Mouse (Mus musculus) E14TG2a.4 (cell line): Measurements from ENCODE around the gene Tph2.

Source experiments
- H3K27me3 ChIP-seq: 2 replicates; pipeline ENCODE4 v1.6.1; 2014; ENCODE audit warnings: low read length, control low read depth; ENCODE audit not compliant: insufficient read depth
- H3K36me3 ChIP-seq: 2 replicates; pipeline ENCODE4 v1.6.1; 2014; ENCODE audit warnings: low read length, control low read depth; ENCODE audit not compliant: insufficient read depth
- H3K4me1 ChIP-seq: replicated peaks from 2 replicates; pipeline ENCODE4 v1.6.1; 2014; ENCODE audit warnings: low read depth, low read length, control low read depth
- H3K4me3 ChIP-seq: replicated peaks from 2 replicates; pipeline ENCODE4 v1.5.1; 2014; ENCODE audit warnings: mild to moderate bottlenecking, low read length
- H3K9me3 ChIP-seq: 2 replicates; pipeline ENCODE4 v1.6.1; 2014; ENCODE audit warnings: low read length, control low read depth
- CTCF ChIP-seq: conservative IDR thresholded peaks from 2 replicates; pipeline ENCODE4 v1.5.1; 2014; ENCODE audit warnings: low read length
- NANOG ChIP-seq: IDR thresholded peaks from 2 replicates; pipeline ENCODE4 v1.6.1; 2014; ENCODE audit warnings: borderline replicate concordance, low read length, mixed read lengths
- POU5F1 ChIP-seq: IDR thresholded peaks from 2 replicates; pipeline ENCODE4 v1.6.1; 2014; ENCODE audit warnings: low read length, borderline replicate concordance

Gene Tph2

GRCm38 (mm10) chr10:115107666-115108540 lies 76.9 kb downstream of the Tph2 start:
- TF ChIP-seq POU5F1: no peak
- no peak for TF ChIP-seq NANOG
- TF ChIP-seq CTCF: no peak
- H3K4me1 ChIP-seq: no peaks in the 10 kb centered on the region
- H3K27me3 ChIP-seq: 0 out of 2 replicates have a peak, but pooled peaks cover 4% of the 10 kb centered on the region

GRCm38 (mm10) chr10:115104175-115104574 lies 80.6 kb downstream of the Tph2 start:
- Histone ChIP-seq H3K4me1 (no peaks in the 10 kb centered on the region), H3K36me3 (no peaks in the 10 kb centered on the region), H3K9me3 (no peaks in the 10 kb centered on the region), H3K4me3 (no peak overlapping the region), H3K27me3 (0 out of 2 replicates have a peak, but pooled peaks cover 4% of the 10 kb centered on the region)
- no peak for TF ChIP-seq NANOG
- TF ChIP-seq CTCF: no peak
- no peak for TF ChIP-seq POU5F1

More at GRCm38 (mm10) chr10:115107666-115108540, 76.9 kb downstream of the Tph2 start:
- no peaks in the 10 kb centered on the region for H3K36me3 ChIP-seq
- H3K4me3 ChIP-seq: no peak overlapping the region
- no peaks in the 10 kb centered on the region for H3K9me3 ChIP-seq

- no peak overlapping the region for H3K4me3 ChIP-seq
- H3K36me3 ChIP-seq: no peaks in the 10 kb centered on the region
- no peaks in the 10 kb centered on the region for H3K4me1 ChIP-seq
- no peaks in the 10 kb centered on the region for H3K9me3 ChIP-seq
- H3K27me3 ChIP-seq: 0 out of 2 replicates have a peak, but pooled peaks cover 4% of the 10 kb centered on the region
- TF ChIP-seq CTCF (no peak), POU5F1 (no peak), NANOG (no peak)
These were observed 84.8 kb downstream of the Tph2 start for GRCm38 (mm10) chr10:115099890-115100580.

GRCm38 (mm10) chr10:115097163-115097562 lies 87.7 kb downstream of the Tph2 start:
- H3K4me1 ChIP-seq: no peaks in the 10 kb centered on the region
- peaks cover 4% of the 10 kb centered on the region; the same call in 1 of the 2 replicates for H3K27me3 ChIP-seq
- no peaks in the 10 kb centered on the region for H3K36me3 ChIP-seq
- H3K4me3 ChIP-seq: no peak overlapping the region
- TF ChIP-seq POU5F1: no peak
- TF ChIP-seq CTCF: peak; percentile 80
- no peaks in the 10 kb centered on the region for H3K9me3 ChIP-seq

GRCm38 (mm10) chr10:115096191-115096590 lies 88.6 kb downstream of the Tph2 start:
- Histone ChIP-seq H3K9me3 (no peaks in the 10 kb centered on the region), H3K4me3 (no peak overlapping the region), H3K36me3 (no peaks in the 10 kb centered on the region), H3K27me3 (peaks cover 4% of the 10 kb centered on the region; the same call in 1 of the 2 replicates), H3K4me1 (no peaks in the 10 kb centered on the region)
- TF ChIP-seq POU5F1 (no peak), CTCF (no peak), NANOG (no peak)

- no peaks in the 10 kb centered on the region for H3K36me3 ChIP-seq
- H3K4me1 ChIP-seq: no peaks in the 10 kb centered on the region
- no peaks in the 10 kb centered on the region; the same call in 1 of the 2 replicates for H3K27me3 ChIP-seq
- H3K9me3 ChIP-seq: no peaks in the 10 kb centered on the region
- TF ChIP-seq NANOG (no peak), POU5F1 (no peak), CTCF (no peak)
- no peak overlapping the region for H3K4me3 ChIP-seq
These were observed 106.6 kb downstream of the Tph2 start for GRCm38 (mm10) chr10:115078232-115078631.

- Histone ChIP-seq H3K36me3 (no peaks in the 10 kb centered on the region), H3K27me3 (no peaks in the 10 kb centered on the region), H3K4me1 (no peaks in the 10 kb centered on the region), H3K4me3 (no peak overlapping the region), H3K9me3 (no peaks in the 10 kb centered on the region)
- TF ChIP-seq POU5F1: no peak
- no peak for TF ChIP-seq CTCF
- TF ChIP-seq NANOG: no peak
These were observed 115.5 kb downstream of the Tph2 start for GRCm38 (mm10) chr10:115069123-115069911.

GRCm38 (mm10) chr10:115063936-115064335 lies 120.9 kb downstream of the Tph2 start:
- no peaks in the 10 kb centered on the region for H3K4me1 ChIP-seq
- no peak for TF ChIP-seq CTCF
- no peak for TF ChIP-seq POU5F1
- no peak for TF ChIP-seq NANOG
- no peaks in the 10 kb centered on the region for H3K27me3 ChIP-seq
- H3K9me3 ChIP-seq: no peaks in the 10 kb centered on the region
- no peaks in the 10 kb centered on the region for H3K36me3 ChIP-seq
- H3K4me3 ChIP-seq: no peak overlapping the region
